Mouse (Mus musculus) embryonic facial prominence, embryonic 14.5 days (tissue): Measurements from ENCODE around the gene Abca8a. TPM values are rescaled to one million over a fixed set of nuclear protein-coding genes. Genes with fewer than 3 reads are reported as not detected.

Experiments
- ATAC-seq: fragments of 200-750 bp; cut with Nextera tagmentation; 2 replicates; pipeline ENCODE4 v1.8.0; 2017; ENCODE audit warnings: low read depth, moderate number of reproducible peaks, moderate TSS enrichment
- DNase-seq: peaks from one replicate; pipeline ENCODE4 v3.0.0-alpha.2; 2015; ENCODE audit warnings: low spot score
- H3K27ac ChIP-seq: fragments of 300-500 bp; sonication (generic); replicated peaks from 2 replicates; pipeline ENCODE4 v1.5.1; 2014; ENCODE audit warnings: low read depth, mild to moderate bottlenecking, low read length, moderate library complexity
- H3K27me3 ChIP-seq: fragments of 300-500 bp; sonication (generic); replicated peaks from 2 replicates; pipeline ENCODE4 v1.6.1; 2014; ENCODE audit warnings: low read length; ENCODE audit not compliant: control insufficient read depth, insufficient read depth
- H3K36me3 ChIP-seq: fragments of 300-500 bp; sonication (generic); 2 replicates; pipeline ENCODE4 v1.6.1; 2014; ENCODE audit warnings: low read length, mixed read lengths; ENCODE audit not compliant: control insufficient read depth, insufficient read depth
- H3K4me1 ChIP-seq: fragments of 300-500 bp; sonication (generic); 2 replicates; pipeline ENCODE4 v1.6.1; 2014; ENCODE audit warnings: antibody characterized with exemption, low read length; ENCODE audit not compliant: control insufficient read depth, insufficient read depth
- H3K4me2 ChIP-seq: fragments of 300-500 bp; sonication (generic); 2 replicates; pipeline ENCODE4 v1.6.1; 2014; ENCODE audit warnings: low read depth, mild to moderate bottlenecking, low read length, moderate library complexity, mixed read lengths
- H3K4me3 ChIP-seq: fragments of 300-500 bp; sonication (generic); 2 replicates; pipeline ENCODE4 v1.5.1; 2014; ENCODE audit warnings: low read depth, mild to moderate bottlenecking, low read length
- H3K9ac ChIP-seq: fragments of 300-500 bp; sonication (generic); 2 replicates; pipeline ENCODE4 v1.6.1; 2014; ENCODE audit warnings: low read depth, mild to moderate bottlenecking, low read length, moderate library complexity, mixed read lengths
- H3K9me3 ChIP-seq: fragments of 300-500 bp; sonication (generic); 2 replicates; pipeline ENCODE4 v1.6.1; 2016; ENCODE audit warnings: low read length; ENCODE audit not compliant: control insufficient read depth
- WGBS: fragments of 180-500 bp; shearing (Covaris S2); extraction: QIAGEN DNeasy Blood & Tissue Kit; methylation state at CpG from one replicate; pipeline ENCODE4 v1.1.7; 2014; 5-methylcytosine and 5-hydroxymethylcytosine counted together
- polyA plus RNA-seq: library from polyadenylated mRNA; unstranded; fragments of >200 nt; fragmentation: Nextera tagmentation; extraction: Ambion mirVana; gene quantifications from 2 replicates; pipeline ENCODE4 v1.2.1, GENCODE M21; 2014

Abca8a gene
- polyA plus RNA-seq, 1 experiment from 2014 or later = 13.1 TPM

DNA sequence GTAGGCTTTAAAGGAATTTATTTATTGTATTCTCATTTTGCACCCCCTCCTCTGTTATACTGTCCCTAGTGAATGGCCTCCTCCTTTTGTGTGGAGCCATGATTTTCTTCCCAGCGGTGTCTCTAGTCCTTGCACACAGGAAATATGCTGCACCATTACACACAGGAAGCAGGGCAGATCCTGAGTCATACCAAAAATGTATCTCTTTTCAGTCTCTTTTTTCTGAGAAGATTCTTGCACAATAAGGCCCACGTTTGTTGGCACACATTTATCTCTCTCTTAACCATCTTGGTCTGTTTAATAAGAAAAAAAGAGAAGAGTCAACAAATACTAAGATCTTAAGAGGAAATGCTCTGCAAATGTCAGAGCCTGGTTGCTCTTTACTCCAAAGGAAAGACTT lies 4.5 kb downstream of the Abca8a start:
- no peak for ATAC-seq
- WGBS = 79% methylated on average over 2 of the region's 2 CpGs

DNA sequence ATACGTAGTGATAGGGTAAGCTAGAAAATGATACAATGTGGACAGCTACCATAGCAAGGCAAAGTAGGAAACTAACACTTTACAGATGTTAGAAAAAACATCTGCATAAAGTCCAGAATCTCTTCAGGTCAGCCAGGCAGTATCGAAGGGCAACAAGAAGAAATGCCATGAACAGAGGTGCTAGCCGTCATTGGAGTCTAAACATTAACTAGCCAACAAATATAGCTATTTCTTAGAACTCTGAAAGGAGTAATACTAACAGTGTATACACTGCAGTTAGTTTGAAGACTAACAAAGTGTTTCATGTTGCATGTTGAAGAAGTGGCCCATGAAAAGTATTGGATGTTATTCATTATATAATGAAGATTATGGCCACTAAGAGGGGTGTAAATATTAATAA lies 23.6 kb downstream of the Abca8a start:
- 70% methylated on average over 3 of the region's 3 CpGs for WGBS
- H3K9me3 ChIP-seq = no peaks in the 10 kb centered on the region

More for the DNA sequence above, 4.5 kb downstream of the Abca8a start:
- Histone ChIP-seq H3K36me3 (no peaks in the 10 kb centered on the region), H3K27me3 (no peaks in the 10 kb centered on the region), H3K4me2 (no peak overlapping the region), H3K9ac (no peak overlapping the region), H3K4me3 (no peak overlapping the region), H3K4me1 (no peaks in the 10 kb centered on the region), H3K27ac (no peak overlapping the region), H3K9me3 (0 out of 2 replicates have a peak, but pooled peaks cover 4% of the 10 kb centered on the region)
- DNase-seq = no peak

GRCm38 (mm10) chr11:110061032-110061431 lies 34.7 kb downstream of the Abca8a start:
- Histone ChIP-seq H3K9me3 (no peaks in the 10 kb centered on the region), H3K9ac (no peak overlapping the region), H3K4me3 (no peak overlapping the region), H3K4me2 (no peak overlapping the region), H3K4me1 (no peaks in the 10 kb centered on the region), H3K27me3 (no peaks in the 10 kb centered on the region), H3K27ac (no peak overlapping the region), H3K36me3 (no peaks in the 10 kb centered on the region)
- DNase-seq = peak; percentile 62
- no peak for ATAC-seq
- 40% methylated on average over 4 of the region's 4 CpGs for WGBS

More for the DNA sequence above, 23.6 kb downstream of the Abca8a start:
- Histone ChIP-seq H3K27ac (no peak overlapping the region), H3K4me1 (no peaks in the 10 kb centered on the region), H3K36me3 (no peaks in the 10 kb centered on the region), H3K4me2 (no peak overlapping the region), H3K4me3 (no peak overlapping the region), H3K9ac (no peak overlapping the region), H3K27me3 (no peaks in the 10 kb centered on the region)
- ATAC-seq (no peak), DNase-seq (no peak)

DNA sequence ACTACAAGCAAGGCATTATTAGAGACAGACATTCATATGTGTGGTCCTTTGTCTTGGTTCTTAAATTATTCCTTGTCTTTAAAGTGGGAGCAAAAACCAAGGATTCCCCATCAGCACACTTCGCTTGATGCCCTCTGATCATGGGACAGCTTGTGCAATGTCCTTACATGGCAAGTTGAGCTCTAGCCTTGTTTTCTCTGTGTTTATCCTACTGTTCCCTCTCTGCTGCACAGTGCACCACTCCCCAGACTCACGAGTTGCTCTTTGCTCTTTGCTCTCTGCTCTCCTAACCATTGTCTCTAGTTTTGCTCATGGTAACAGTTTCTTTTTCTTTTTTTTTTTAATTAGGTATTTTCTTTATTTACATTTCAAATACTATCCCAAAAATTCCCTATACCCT lies 35.7 kb downstream of the Abca8a start:
- Histone ChIP-seq H3K4me3 (no peak overlapping the region), H3K27ac (no peak overlapping the region), H3K36me3 (no peaks in the 10 kb centered on the region), H3K9me3 (no peaks in the 10 kb centered on the region), H3K27me3 (no peaks in the 10 kb centered on the region), H3K4me1 (no peaks in the 10 kb centered on the region), H3K9ac (no peak overlapping the region), H3K4me2 (no peak overlapping the region)
- DNase-seq = no peak
- 82% methylated on average over 2 of the region's 2 CpGs for WGBS
- no peak for ATAC-seq

GRCm38 (mm10) chr11:110053681-110054080 lies 42.1 kb downstream of the Abca8a start:
- no peak for DNase-seq
- Histone ChIP-seq H3K27ac (no peak overlapping the region), H3K27me3 (no peaks in the 10 kb centered on the region), H3K9ac (no peak overlapping the region), H3K4me2 (no peak overlapping the region), H3K4me3 (no peak overlapping the region), H3K9me3 (peaks cover 5% of the 10 kb centered on the region; the same call in 1 of the 2 replicates), H3K4me1 (no peaks in the 10 kb centered on the region), H3K36me3 (no peaks in the 10 kb centered on the region)
- WGBS = 42% methylated on average over 3 of the region's 3 CpGs
- ATAC-seq = no peak

DNA sequence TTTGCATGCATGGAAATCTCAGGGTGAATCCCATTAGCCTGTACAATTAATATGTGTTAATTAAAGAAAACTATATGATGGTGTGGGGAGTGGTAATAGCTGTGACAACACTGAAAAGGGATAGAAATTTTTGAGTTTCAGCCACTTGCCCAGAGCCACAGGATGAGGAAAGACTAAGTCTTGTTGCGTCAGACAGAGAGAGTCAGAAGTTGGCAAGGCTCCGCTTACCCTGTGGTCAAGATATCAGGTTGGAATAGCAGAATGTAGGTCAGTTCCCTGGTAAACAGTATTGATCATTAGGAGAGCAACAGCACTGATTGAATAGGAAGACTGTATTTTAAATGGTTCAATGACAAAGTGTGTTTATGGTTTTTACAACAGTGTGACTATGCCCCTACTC lies 58.0 kb downstream of the Abca8a start:
- ATAC-seq = no peak
- no peaks in the 10 kb centered on the region for H3K9me3 ChIP-seq
- no peak overlapping the region for H3K9ac ChIP-seq
- H3K4me1 ChIP-seq = 0 out of 2 replicates have a peak, but pooled peaks cover 4% of the 10 kb centered on the region
- no peak overlapping the region for H3K4me3 ChIP-seq
- H3K27me3 ChIP-seq = no peaks in the 10 kb centered on the region
- WGBS = 90% methylated on average over 2 of the region's 2 CpGs
- H3K36me3 ChIP-seq = no peaks in the 10 kb centered on the region
- DNase-seq = no peak
- no peak overlapping the region for H3K4me2 ChIP-seq
- no peak overlapping the region for H3K27ac ChIP-seq

DNA sequence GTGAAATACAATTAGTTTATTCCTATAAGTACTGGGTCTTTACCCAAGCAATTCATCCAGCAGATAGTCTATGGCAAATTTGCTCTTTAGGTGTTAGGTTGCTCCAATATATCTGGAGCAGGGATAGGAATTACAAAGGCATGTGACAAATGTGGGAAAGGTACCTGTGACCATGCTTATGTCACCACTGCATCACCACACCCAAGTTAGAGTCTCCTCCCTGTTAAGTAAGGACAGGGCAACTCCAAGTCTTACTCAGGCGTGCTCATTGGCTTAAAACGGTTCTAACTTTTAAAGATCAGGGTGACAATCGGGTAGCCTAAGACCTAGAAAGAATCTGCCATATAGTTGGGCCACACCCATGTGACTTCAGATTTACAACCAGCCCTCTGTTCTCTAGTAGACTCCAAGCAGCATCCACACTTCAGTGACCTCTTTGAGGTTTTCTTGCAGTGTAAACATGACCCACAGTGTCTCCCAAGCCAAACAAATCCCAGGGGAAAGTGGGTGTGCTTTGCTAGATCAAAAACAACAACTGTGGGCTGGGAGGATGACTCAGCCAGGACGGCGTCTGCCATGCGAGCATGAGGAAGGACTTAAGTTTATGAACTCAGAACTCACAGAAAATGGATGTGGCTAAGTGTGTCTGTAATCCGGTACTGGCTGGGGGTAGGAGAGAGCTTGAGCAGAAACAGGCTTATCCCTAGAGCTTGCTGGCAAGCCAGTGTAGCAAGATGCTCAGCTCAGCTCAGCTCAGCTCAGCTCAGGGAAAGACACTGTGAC lies 66.7 kb downstream of the Abca8a start:
- Histone ChIP-seq H3K27ac (no peak overlapping the region), H3K36me3 (no peaks in the 10 kb centered on the region), H3K9ac (no peak overlapping the region), H3K4me1 (no peaks in the 10 kb centered on the region), H3K9me3 (0 out of 2 replicates have a peak, but pooled peaks cover 3% of the 10 kb centered on the region), H3K27me3 (no peaks in the 10 kb centered on the region), H3K4me2 (no peak overlapping the region), H3K4me3 (no peak overlapping the region)
- WGBS = 54% methylated on average over 7 of the region's 7 CpGs
- ATAC-seq = no peak
- peak; percentile 32 for DNase-seq

DNA sequence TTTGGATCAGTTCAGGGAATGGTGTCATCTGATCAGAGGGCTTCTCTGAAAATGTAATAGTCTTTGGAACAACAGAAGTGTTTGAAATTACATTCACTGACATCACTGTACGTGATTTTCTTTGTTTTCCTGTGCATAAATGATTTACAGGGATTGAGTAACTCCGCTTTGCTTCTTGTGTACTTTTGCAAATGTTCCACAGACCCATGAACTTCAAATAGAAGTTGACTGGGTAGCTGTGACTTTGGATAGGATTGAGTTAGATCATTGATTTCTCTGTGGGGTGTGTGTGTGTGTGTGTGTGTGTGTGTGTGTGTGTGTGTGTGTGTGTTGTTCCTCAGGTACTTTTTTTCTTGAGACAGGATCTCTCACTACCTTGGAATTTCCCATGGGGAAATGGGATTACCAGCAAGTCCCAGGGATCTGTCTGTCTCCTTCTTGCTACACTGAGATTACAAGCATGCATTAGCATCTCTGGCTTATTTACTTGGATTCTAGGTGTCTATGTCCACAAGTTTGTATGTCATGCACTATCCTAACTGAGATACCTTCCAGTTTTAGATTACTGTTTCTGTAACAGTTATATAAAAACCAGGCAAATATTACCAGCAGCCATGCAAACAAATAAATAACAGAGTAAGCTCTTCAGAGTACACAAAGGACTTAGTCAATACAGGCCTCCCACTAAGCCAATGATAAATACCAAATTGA lies 84.8 kb downstream of the Abca8a start:
- Histone ChIP-seq H3K36me3 (no peaks in the 10 kb centered on the region), H3K27ac (no peak overlapping the region), H3K4me1 (no peaks in the 10 kb centered on the region), H3K27me3 (no peaks in the 10 kb centered on the region), H3K9me3 (no peaks in the 10 kb centered on the region), H3K4me3 (no peak overlapping the region), H3K9ac (no peak overlapping the region), H3K4me2 (no peak overlapping the region)
- ATAC-seq (no peak), DNase-seq (no peak)
- WGBS = 76% methylated on average over 2 of the region's 2 CpGs
